Mouse (Mus musculus) brown adipose tissue, adult 24 weeks (tissue): ENCODE results near the gene Gm20388. TPM values are rescaled to one million over a fixed set of nuclear protein-coding genes. Genes with fewer than 3 reads are reported as not detected.

ENCODE experiments used
- H3K27ac ChIP-seq: fragments of 200-500 bp; replicated peaks from 2 replicates; pipeline ENCODE4 v1.5.1; 2012; ENCODE audit warnings: low read depth, mild to moderate bottlenecking, low read length
- H3K4me1 ChIP-seq: fragments of 200-500 bp; 2 replicates; pipeline ENCODE4 v1.6.1; 2012; ENCODE audit warnings: low read length, mixed read lengths; ENCODE audit not compliant: control insufficient read depth, insufficient read depth, insufficient read length
- H3K4me3 ChIP-seq: fragments of 200-500 bp; 2 replicates; pipeline ENCODE4 v1.5.1; 2012; ENCODE audit warnings: low read depth, mild to moderate bottlenecking, low read length, moderate library complexity; ENCODE audit not compliant: insufficient read depth
- polyA plus RNA-seq: library from polyadenylated mRNA; stranded (reverse); fragments of >200 nt; gene quantifications from 2 replicates; pipeline ENCODE4 v1.2.4, GENCODE M21; 2012; ENCODE audit not compliant: missing spikeins, insufficient read depth, insufficient read length

Gm20388 gene
- polyA plus RNA-seq, 1 experiment, result 44.7 TPM

DNA sequence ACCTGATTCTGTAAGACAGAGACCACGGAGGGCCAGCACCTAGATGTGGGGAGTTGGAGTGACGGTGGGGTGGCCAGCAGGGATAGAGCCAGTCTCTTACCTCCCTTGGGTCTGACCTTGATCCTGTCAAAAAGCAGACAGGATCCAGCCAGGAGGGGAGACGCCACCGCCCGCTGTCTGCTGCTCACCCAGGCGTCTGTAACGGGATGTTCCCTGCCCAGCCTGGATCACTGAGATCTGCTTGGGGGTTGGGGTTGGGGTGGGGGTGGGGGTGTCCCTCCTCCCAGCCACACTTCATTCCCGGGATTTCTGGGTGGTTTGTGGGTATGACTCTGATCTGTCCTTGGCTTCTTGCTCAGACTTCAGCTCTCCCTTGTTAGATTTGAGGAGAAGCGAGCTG is 91.7 kb downstream of the Gm20388 start:
- H3K4me1 ChIP-seq, result no peaks in the 10 kb centered on the region; the same call in 1 of the 2 replicates
- no peak overlapping the region for H3K27ac ChIP-seq
- no peak overlapping the region for H3K4me3 ChIP-seq

DNA sequence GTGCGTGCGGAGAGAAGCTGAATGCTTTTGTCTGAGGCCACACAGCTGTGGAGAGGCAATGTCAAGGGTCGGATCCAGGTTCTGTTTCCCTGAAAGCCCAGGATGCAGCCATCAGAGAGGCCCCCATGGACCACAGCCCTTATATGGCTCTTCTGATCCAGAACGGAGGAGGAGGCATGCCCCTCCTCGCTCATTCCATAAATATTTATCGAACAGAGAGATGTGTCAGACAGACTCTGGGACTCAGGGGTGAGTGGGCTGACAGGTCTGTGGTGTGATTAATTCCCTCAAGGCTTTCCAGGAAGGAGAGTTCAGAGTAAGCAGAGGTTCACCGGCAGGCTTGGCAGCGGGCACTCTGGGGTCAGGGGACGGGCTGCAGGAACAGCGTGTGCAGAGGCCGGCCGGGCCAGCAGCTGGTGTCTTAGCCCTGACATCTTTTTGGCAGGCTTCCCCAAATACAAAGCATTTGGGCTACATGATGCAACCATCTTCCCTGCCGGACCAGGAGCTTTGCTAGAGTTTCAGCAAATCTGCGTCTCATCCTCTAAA is 93.6 kb downstream of the Gm20388 start:
- H3K27ac ChIP-seq, result no peak overlapping the region
- no peak overlapping the region for H3K4me3 ChIP-seq
- no peaks in the 10 kb centered on the region; the same call in 1 of the 2 replicates for H3K4me1 ChIP-seq

DNA sequence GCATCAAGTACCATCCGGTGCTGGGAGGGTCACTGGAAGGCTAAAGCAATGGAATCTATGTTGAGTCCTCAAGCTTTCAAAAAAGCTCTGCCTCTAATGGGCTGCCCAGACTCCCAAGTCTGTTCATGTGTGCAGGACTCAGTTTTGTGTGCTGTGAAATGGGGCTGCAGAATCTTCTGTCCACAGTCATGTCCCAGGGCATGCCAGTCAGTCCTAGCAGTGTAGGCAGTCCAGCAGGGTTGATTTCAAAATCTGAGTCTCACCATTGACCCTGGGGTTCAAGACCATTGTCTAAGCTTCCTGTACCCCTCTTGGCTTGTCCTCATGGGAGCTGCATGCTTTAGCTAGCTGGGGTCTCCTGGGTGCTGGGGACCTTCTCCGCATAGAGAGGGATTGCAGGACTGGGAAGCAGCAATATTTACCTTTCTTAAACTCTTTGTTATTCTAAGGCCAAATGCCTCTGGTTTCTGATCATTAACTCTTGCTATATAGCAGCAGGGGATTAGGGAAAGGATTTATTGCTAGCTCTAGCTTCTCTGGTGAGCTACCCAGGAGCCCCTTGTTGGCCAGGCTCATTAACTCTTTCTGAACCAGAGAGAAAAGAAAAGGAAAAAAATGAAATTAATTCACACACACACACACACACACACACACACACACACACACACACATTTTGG is 94.2 kb downstream of the Gm20388 start:
- Histone ChIP-seq H3K4me3 (no peak overlapping the region), H3K27ac (no peak overlapping the region), H3K4me1 (no peaks in the 10 kb centered on the region; the same call in 1 of the 2 replicates)

DNA sequence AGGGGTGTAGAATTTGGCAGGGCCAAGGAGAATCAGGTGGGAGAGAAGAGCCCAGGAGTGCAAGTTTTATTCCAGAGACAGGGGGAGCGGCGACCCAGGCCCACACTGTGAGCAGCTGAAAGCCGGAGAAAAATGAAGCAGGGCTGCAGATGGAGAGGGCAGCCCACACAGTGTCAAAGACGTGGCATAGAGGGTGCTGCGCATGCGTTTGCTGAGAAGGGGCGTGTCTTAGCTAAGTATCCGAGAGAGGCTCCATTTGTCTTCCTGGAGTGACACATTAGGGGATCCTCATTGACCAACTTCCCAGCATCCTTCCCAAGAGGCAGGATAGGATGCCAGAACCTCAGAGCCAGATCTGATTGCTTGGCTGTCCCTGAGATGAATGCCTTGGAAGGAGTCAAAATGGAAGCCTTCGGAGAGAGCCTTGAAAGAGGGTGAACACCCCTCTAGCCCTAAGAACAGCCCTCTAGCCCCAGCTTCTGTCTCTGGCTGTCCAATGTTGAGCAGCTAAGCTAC is 96.1 kb downstream of the Gm20388 start:
- Histone ChIP-seq H3K27ac (no peak overlapping the region), H3K4me1 (no peaks in the 10 kb centered on the region; the same call in 1 of the 2 replicates), H3K4me3 (no peak overlapping the region)

DNA sequence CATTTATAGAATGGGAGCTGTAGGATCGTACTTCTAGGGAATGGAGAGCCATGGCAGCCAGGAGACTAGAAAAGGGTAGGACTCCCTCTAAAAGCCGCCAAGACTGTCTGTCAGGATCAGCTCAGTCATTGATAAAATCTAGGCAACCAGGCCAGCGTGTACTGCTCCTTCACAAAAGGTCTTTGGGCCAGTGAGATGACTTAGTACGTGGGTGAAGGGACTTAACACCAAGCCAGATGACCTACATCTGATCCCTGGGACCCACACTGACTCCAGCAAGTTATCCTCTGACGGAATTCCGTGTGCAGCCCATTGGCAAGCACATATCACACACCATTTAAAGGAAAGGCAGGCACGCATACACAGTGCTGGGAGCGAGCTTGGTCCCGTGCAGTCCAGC is 96.5 kb downstream of the Gm20388 start:
- Histone ChIP-seq H3K27ac (no peak overlapping the region), H3K4me3 (no peak overlapping the region)

DNA sequence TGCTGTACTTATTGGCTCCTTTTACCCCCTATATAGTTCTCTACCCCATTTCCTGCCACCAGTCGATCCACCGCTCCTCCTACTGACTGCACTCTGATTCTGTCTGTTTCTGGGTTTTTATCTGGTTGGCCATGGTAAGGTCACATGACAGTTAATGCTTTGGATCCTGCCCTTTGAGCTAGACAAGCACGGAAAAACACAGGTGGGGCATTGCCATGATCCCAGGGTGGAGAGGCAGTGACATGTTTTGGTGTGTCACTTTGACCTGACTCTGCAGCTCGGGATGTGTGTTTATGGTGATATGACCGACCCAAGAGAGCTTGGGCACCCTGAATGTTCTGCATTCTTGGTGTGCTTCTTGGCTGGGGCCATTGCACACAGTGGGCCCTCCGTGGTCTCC is 98.6 kb downstream of the Gm20388 start:
- no peak overlapping the region for H3K27ac ChIP-seq
- H3K4me3 ChIP-seq, result no peak overlapping the region
- H3K4me1 ChIP-seq, result no peaks in the 10 kb centered on the region; the same call in 1 of the 2 replicates

More for the DNA sequence above, 96.5 kb downstream of the Gm20388 start:
- no peaks in the 10 kb centered on the region; the same call in 1 of the 2 replicates for H3K4me1 ChIP-seq

DNA sequence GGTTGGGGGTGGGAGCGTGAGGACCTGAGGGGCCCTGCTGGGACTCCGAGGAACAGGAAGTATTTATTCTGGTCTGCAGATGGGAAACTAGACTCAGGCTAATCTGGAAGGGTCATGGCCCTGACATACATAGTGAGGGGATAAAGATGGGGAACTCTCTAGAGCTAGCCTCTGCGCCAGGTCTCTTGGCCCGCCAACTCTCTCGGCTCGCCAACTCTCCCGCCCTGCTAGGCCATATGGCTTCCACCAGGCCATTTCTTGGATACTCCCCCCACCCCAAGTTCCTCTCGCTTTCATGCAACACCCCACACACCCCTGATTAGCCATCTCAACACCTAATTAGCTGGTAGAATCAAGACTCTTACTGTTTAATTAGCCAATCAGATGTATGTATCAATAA is 101.8 kb downstream of the Gm20388 start:
- Histone ChIP-seq H3K4me3 (no peak overlapping the region), H3K4me1 (no peaks in the 10 kb centered on the region), H3K27ac (no peak overlapping the region)

DNA sequence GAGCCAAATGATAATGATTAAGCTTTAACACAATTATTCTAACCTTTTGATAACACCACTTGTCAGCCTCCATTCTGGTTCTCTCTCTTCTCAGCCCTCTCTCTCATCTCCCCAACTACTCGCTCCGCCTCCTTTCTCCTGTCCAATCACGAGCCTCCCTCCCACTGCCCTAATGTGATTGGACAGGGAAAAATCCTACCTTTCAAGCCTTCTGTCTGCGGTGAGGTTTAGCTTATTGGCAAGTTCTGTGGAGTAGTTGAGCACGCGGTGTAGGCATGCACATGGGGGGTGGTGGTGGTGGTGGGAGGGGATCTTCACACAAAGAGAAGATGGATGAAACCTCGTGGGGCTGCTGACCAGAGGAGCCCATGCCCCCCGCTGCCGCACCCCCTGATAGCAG is 102.3 kb downstream of the Gm20388 start:
- Histone ChIP-seq H3K4me3 (no peak overlapping the region), H3K4me1 (no peaks in the 10 kb centered on the region), H3K27ac (no peak overlapping the region)

DNA sequence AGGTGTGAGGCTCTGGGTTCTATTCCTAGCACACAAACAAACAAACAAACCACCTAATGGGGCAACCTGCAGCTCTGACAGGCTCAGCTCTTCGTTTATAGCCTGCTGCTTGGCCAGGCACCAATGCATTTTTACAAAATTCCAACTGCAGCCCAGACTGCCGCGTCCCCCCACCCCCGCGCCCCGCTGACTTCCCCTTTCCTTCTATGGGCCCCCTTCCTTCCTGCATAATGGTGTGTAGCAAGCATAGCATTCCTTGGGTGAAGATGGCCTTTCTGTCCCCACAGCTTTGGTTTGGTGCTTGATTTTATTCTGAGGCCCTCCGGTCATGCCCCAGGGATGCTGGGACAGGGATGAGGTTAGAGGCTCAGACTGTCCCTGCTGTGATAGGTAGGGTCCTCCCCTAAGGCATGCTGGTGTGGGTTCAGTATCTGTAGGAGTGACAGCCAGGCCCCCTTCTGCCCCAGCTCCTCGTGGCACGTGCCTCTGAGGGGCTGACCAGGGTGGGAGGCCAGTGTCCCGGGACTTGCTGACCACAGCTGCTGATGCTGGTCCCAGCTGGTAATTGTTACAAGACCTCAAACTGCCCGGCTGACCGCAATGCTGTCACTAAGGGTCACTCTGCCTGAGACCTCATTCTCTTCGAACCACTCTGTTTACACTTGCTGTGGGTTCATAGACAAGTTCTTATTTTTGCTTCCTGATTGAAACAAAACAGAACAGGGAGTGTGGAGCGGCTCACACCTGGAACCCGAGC is 103.8 kb downstream of the Gm20388 start:
- Histone ChIP-seq H3K27ac (no peak overlapping the region), H3K4me3 (no peak overlapping the region)

DNA sequence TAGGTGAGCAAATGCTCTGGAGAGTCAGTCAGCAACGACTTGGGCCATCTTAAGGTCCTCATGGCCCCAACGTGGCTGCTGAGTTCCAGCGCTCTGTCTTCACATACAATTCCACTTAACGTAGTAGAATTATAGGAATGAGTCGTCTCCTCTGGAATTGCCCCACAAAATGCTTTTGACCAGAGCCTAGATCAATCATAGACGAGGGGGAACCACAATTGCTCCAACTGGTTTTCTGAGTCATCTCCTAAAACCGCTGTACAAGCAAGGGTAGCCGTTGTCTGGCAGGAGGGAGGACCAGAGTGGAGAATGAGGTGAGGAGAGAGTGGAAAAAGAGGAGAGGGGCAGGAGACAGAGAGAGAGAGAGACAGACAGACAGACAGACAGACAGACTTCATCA is 105.3 kb downstream of the Gm20388 start:
- Histone ChIP-seq H3K27ac (no peak overlapping the region), H3K4me1 (no peaks in the 10 kb centered on the region), H3K4me3 (no peak overlapping the region)

More for the DNA sequence above, 103.8 kb downstream of the Gm20388 start:
- no peaks in the 10 kb centered on the region for H3K4me1 ChIP-seq

DNA sequence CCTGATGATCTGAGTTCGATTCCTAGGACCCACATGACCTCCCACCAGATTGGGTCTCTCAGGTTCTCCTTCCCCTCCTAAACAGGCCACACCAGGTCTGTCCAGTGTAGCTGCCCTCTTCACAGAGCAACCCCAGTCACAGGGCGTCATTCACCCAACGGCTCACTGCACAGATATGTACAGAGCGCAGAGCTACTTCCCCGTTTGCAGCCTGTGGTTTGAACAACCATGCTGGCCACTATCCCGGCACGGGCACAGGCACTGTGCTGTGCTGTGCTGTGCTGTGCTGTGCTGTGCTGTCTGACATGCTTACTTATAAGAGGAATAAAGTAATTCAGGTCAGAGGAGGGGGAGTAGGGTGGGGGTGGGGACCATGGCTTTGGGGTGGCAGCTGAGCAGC is 105.8 kb downstream of the Gm20388 start:
- no peak overlapping the region for H3K27ac ChIP-seq
- H3K4me1 ChIP-seq, result no peaks in the 10 kb centered on the region
- no peak overlapping the region for H3K4me3 ChIP-seq

DNA sequence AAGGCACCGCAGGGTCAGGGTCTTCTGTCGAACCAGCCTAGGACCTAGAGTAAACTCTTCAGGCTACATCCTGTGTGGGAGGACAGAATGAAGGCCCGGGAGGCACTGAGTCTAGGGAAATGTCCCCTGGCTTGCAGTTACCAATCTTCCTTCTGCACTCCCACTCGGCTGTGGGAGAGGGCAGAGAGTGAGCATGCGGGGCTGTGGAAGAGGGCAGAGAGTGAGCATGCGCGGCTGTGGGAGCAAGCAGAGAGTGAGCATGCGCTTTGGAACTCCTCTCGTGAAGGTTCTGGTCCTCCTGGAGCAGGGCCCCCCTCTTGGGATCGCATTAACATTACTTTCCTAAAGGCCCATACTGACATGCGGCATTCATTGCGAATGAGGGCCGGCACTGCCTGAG is 106.7 kb downstream of the Gm20388 start:
- Histone ChIP-seq H3K4me3 (no peak overlapping the region), H3K4me1 (no peaks in the 10 kb centered on the region), H3K27ac (no peak overlapping the region)

DNA sequence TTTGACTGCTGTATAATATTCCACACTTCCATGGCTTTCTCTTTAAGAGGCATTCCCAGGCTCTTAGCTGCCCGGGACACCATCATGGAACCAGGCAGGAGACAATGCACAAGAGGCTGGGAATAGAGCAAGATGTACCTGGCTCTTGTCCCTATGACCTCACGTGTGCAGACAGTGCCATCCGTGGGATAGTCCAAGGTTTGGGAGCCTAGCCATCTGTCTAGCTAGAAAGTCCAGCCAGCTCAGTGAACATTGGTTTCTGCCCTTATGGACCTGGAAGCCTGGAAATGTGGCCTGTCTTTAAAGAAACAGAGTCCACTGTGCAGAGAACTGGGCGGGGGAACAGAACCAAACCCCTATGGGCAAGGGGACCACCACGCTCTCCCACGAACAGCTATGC is 107.1 kb downstream of the Gm20388 start:
- Histone ChIP-seq H3K4me1 (no peaks in the 10 kb centered on the region), H3K27ac (no peak overlapping the region), H3K4me3 (no peak overlapping the region)

DNA sequence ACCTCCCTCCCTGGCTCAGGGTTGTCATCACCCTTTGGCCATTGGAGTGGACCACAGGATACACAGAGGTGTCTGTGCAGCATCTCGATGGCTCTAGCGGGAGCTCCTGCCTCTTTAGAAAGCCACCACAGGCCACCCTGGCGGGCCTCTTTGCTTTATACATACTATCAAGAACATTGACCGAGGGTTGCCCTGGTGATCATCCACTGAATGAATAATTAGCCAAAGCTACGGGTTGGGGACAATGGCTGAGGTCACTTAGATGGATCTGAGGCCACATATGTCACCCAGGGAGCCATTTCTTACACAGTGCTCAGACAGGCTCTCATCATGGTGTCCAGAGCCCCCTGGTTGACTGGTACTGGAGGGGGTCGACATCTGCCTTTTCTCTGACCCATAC is 107.7 kb downstream of the Gm20388 start:
- H3K27ac ChIP-seq, result no peak overlapping the region
- H3K4me3 ChIP-seq, result no peak overlapping the region
- H3K4me1 ChIP-seq, result no peaks in the 10 kb centered on the region

DNA sequence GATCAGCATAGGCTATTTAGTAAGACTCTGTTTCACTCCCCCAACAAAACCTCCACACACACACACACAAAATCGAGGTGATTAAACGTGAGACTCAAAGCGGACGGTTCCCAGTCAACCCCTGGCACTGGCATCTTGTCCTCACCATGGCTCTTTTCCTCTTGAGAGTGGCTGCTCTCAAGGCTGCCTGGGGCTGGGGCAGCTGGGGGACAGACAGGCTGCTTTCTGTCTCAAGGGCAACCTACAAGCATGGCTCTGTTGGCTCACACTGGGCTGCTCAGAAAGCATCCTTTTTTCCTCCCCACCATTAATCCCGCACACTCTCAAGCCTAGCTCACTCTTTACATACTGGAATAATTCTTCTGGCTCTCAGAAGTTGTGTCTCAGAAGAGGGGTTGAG is 108.7 kb downstream of the Gm20388 start:
- H3K4me1 ChIP-seq, result no peaks in the 10 kb centered on the region
- no peak overlapping the region for H3K4me3 ChIP-seq
- no peak overlapping the region for H3K27ac ChIP-seq
